Mouse (Mus musculus) heart, postnatal 0 days (tissue): ENCODE data around the gene Sowahb. TPM values are rescaled to one million over a fixed set of nuclear protein-coding genes. Genes with fewer than 3 reads are reported as not detected.
A peak's percentile ranks its signal among the peaks of the same experiment; 100 is the strongest.

ENCODE experiments used
- ATAC-seq: fragments of 200-750 bp; cut with Nextera tagmentation; 2 replicates; pipeline ENCODE4 v1.8.0; 2017; ENCODE audit warnings: low read depth, moderate number of reproducible peaks, moderate library complexity; ENCODE audit not compliant: insufficient read depth
- DNase-seq: peaks from one replicate; pipeline ENCODE4 v3.0.0-alpha.2; 2016; ENCODE audit warnings: low spot score
- H3K27ac ChIP-seq: fragments of 300-500 bp; sonication (generic); 2 replicates; pipeline ENCODE4 v1.5.1; 2014; ENCODE audit warnings: low read depth, mild to moderate bottlenecking
- H3K27me3 ChIP-seq: fragments of 300-500 bp; sonication (generic); 2 replicates; pipeline ENCODE4 v1.6.1; 2014; ENCODE audit warnings: low read length, mixed read lengths; ENCODE audit not compliant: control insufficient read depth, insufficient read depth
- H3K36me3 ChIP-seq: fragments of 300-500 bp; sonication (generic); replicated peaks from 2 replicates; pipeline ENCODE4 v1.6.1; 2014; ENCODE audit warnings: low read length, mixed read lengths; ENCODE audit not compliant: control insufficient read depth, insufficient read depth
- H3K4me1 ChIP-seq: fragments of 300-500 bp; sonication (generic); 2 replicates; pipeline ENCODE4 v1.6.1; 2014; ENCODE audit warnings: antibody characterized with exemption; ENCODE audit not compliant: control insufficient read depth, insufficient read depth
- H3K4me2 ChIP-seq: fragments of 300-500 bp; sonication (generic); 2 replicates; pipeline ENCODE4 v1.6.1; 2014; ENCODE audit warnings: low read depth, mild to moderate bottlenecking, low read length, moderate library complexity
- H3K4me3 ChIP-seq: fragments of 300-500 bp; sonication (generic); 2 replicates; pipeline ENCODE4 v1.5.1; 2014; ENCODE audit warnings: low read depth, low read length
- H3K9ac ChIP-seq: fragments of 300-500 bp; sonication (generic); replicated peaks from 2 replicates; pipeline ENCODE4 v1.6.1; 2014; ENCODE audit warnings: low read depth, low read length, mixed read lengths
- H3K9me3 ChIP-seq: fragments of 300-500 bp; sonication (generic); replicated peaks from 2 replicates; pipeline ENCODE4 v1.6.1; 2016; ENCODE audit warnings: low read length; ENCODE audit not compliant: control insufficient read depth
- CTCF ChIP-seq: IDR thresholded peaks from 2 replicates; pipeline ENCODE4 v1.5.1; 2016; ENCODE audit warnings: antibody characterized with exemption, control low read depth, low read depth
- EP300 ChIP-seq: IDR thresholded peaks from 2 replicates; pipeline ENCODE4 v1.6.1; 2016; ENCODE audit warnings: antibody characterized with exemption, low read depth
- WGBS: fragments of 180-500 bp; shearing (Covaris S2); extraction: QIAGEN DNeasy Blood & Tissue Kit; methylation state at CpG from one replicate; pipeline ENCODE4 v1.1.7; 2014; 5-methylcytosine and 5-hydroxymethylcytosine counted together
- polyA plus RNA-seq: library from polyadenylated mRNA; unstranded; fragments of >200 nt; fragmentation: Nextera tagmentation; extraction: Ambion mirVana; gene quantifications from 2 replicates; pipeline ENCODE4 v1.2.1, GENCODE M21; 2015
- total RNA-seq: library from RNA; depleted of rRNA; stranded (reverse); fragments of >200 nt; gene quantifications from 2 replicates; pipeline ENCODE4 v1.2.3, GENCODE M21; 2014; ENCODE audit warnings: low replicate concordance

The Sowahb gene
- total and polyA plus RNA-seq, 2 experiments from 2014 or later, result not detected

DNA sequence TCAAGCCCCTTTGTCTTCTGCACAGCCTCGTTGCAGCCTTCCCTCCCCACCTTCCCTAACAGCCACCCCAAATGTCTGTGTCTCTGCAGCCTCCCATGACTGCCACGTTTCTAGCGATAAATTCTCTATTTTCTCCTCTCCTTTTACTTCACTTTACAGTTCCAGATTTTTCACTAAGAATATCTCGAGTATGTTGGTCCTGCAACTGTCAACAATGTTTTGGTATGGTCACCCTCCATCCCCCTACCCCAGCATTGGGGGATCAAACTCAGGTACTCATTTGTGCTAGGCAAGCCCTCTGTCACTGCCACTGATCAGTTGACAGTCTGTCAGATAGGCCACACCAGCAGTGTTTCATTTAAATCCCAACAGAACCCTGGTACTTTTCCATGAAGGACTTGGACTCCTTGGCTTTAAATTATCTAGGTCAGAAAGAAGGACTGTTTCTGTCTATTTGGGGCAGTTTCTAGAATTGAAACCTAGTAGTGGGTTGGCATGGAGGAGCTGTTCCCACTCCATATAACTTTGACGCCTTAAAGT, 1.6 kb upstream of the Sowahb start:
- no peak overlapping the region for H3K4me3 ChIP-seq
- ATAC-seq (no peak), DNase-seq (no peak)
- no peaks in the 10 kb centered on the region for H3K36me3 ChIP-seq
- H3K27ac ChIP-seq, result no peak overlapping the region
- H3K9me3 ChIP-seq, result no peaks in the 10 kb centered on the region
- no peak overlapping the region for H3K9ac ChIP-seq
- H3K4me2 ChIP-seq, result no peak overlapping the region
- H3K4me1 ChIP-seq, result peaks cover 16% of the 10 kb centered on the region
- no peak for TF ChIP-seq EP300
- TF ChIP-seq CTCF, result no peak
- WGBS, result 49% methylated on average over 5 of the region's 5 CpGs
- H3K27me3 ChIP-seq, result peaks cover 63% of the 10 kb centered on the region

GRCm38 (mm10) chr5:93045371-93045714, 521 bp upstream of the Sowahb start:
- H3K9me3 ChIP-seq, result no peaks in the 10 kb centered on the region
- TF ChIP-seq CTCF, result no peak
- no peak for TF ChIP-seq EP300
- peaks cover 16% of the 10 kb centered on the region for H3K4me1 ChIP-seq
- WGBS, result 4% methylated on average over 18 of the region's 19 CpGs
- H3K27ac ChIP-seq, result no peak overlapping the region
- no peaks in the 10 kb centered on the region for H3K36me3 ChIP-seq
- DNase-seq (no peak), ATAC-seq (no peak)
- H3K9ac ChIP-seq, result no peak overlapping the region; the same call in 1 of the 2 replicates
- peak overlapping the region; percentile 57 for H3K4me3 ChIP-seq
- peak overlapping the region; percentile 92 for H3K4me2 ChIP-seq
- peaks cover 65% of the 10 kb centered on the region for H3K27me3 ChIP-seq

- no peak overlapping the region for H3K27ac ChIP-seq
- ATAC-seq (no peak), DNase-seq (no peak)
- no peak overlapping the region for H3K9ac ChIP-seq
- no peaks in the 10 kb centered on the region for H3K36me3 ChIP-seq
- 5% methylated on average over 69 of the region's 69 CpGs for WGBS
- H3K9me3 ChIP-seq, result no peaks in the 10 kb centered on the region
- TF ChIP-seq EP300 (no peak), CTCF (no peak)
- H3K4me3 ChIP-seq, result peak overlapping the region; percentile 57
- peak overlapping the region; percentile 92 for H3K4me2 ChIP-seq
- H3K27me3 ChIP-seq, result peaks cover 65% of the 10 kb centered on the region
- peaks cover 16% of the 10 kb centered on the region for H3K4me1 ChIP-seq
Measured at GRCm38 (mm10) chr5:93043688-93044583, 886 bp downstream of the Sowahb start.

GRCm38 (mm10) chr5:93042831-93043687, 1.8 kb downstream of the Sowahb start:
- WGBS, result 50% methylated on average over 18 of the region's 18 CpGs
- H3K9me3 ChIP-seq, result no peaks in the 10 kb centered on the region
- no peak for DNase-seq
- H3K4me1 ChIP-seq, result peaks cover 16% of the 10 kb centered on the region
- no peak overlapping the region for H3K4me3 ChIP-seq
- no peak overlapping the region for H3K27ac ChIP-seq
- peaks cover 64% of the 10 kb centered on the region for H3K27me3 ChIP-seq
- no peak overlapping the region for H3K9ac ChIP-seq
- no peak overlapping the region for H3K4me2 ChIP-seq
- no peak for TF ChIP-seq CTCF
- no peak for TF ChIP-seq EP300
- no peak for ATAC-seq
- no peaks in the 10 kb centered on the region for H3K36me3 ChIP-seq

DNA sequence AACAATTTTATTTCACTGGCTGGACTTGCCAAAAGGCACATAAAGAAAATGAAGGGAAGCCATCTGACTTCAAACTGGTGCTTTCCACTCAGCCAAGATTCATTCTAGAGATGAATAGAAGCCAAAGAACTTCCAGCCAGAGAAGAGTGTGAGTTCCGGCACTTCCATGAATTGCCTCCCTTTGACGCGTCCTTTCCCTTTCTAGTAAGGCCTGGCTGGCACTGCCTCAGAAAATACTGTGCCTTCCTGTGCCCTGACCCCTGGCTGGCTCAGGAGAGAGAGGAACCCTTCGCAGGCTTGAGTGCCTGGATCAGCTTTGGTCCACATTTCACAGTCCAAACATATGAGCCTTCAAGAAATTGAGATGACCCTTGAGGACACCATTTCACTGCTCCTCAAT, 2.8 kb downstream of the Sowahb start:
- H3K36me3 ChIP-seq, result no peaks in the 10 kb centered on the region
- TF ChIP-seq EP300 (no peak), CTCF (no peak)
- peaks cover 54% of the 10 kb centered on the region for H3K27me3 ChIP-seq
- peaks cover 16% of the 10 kb centered on the region for H3K4me1 ChIP-seq
- H3K4me3 ChIP-seq, result no peak overlapping the region
- H3K4me2 ChIP-seq, result no peak overlapping the region
- H3K27ac ChIP-seq, result no peak overlapping the region
- H3K9ac ChIP-seq, result no peak overlapping the region
- ATAC-seq, result no peak
- 65% methylated on average over 4 of the region's 4 CpGs for WGBS
- no peak for DNase-seq
- no peaks in the 10 kb centered on the region for H3K9me3 ChIP-seq
